Mouse (Mus musculus): ENCODE results near the gene Camsap2. TPM values are rescaled to one million over a fixed set of nuclear protein-coding genes. Genes with fewer than 3 reads are reported as not detected.

Gene Camsap2
- total RNA-seq (2021): 10 to 100 TPM; 32.5 to 33.9 TPM

- DNase-seq: peak; percentile 95 to 96
- intact Hi-C loops (cut with DNase I): loop anchor here (1.0 kb wide), 1 partner anchor 70 kb away; the partner anchor contains the start of gene Ddx59
These were observed at the start of gene Camsap2 for GRCm38 (mm10) chr1:136345454-136346372. Gene Camsap2, minus strand, starts transcription at chr1:136346104.

- DNase-seq: no peak
- intact Hi-C loops (cut with DNase I): no loop called here
These were observed 49.2 kb upstream of the Camsap2 start for GRCm38 (mm10) chr1:136395073-136395472.

GRCm38 (mm10) chr1:136394506-136394905 is 48.6 kb upstream of the Camsap2 start:
- intact Hi-C loops (cut with DNase I): no loop called here
- peak; percentile 63 to 73 for DNase-seq

- intact Hi-C loops (cut with DNase I): no loop called here
- no peak for DNase-seq
These were observed 41.0 kb upstream of the Camsap2 start for GRCm38 (mm10) chr1:136386914-136387313.

- peak; percentile 54 to 61 for DNase-seq
These were observed 35.7 kb upstream of the Camsap2 start for GRCm38 (mm10) chr1:136381583-136381982.

GRCm38 (mm10) chr1:136381169-136381568 is 35.3 kb upstream of the Camsap2 start:
- intact Hi-C loops (cut with DNase I): no loop called here
- peak; percentile 31 to 34 for DNase-seq

More at GRCm38 (mm10) chr1:136381583-136381982, 35.7 kb upstream of the Camsap2 start:
- intact Hi-C loops (cut with DNase I): no loop called here

- intact Hi-C loops (cut with DNase I): no loop called here
- no peak for DNase-seq
These were observed 34.7 kb upstream of the Camsap2 start for GRCm38 (mm10) chr1:136380606-136381005.

GRCm38 (mm10) chr1:136380161-136380560 is 34.3 kb upstream of the Camsap2 start:
- no peak for DNase-seq
- intact Hi-C loops (cut with DNase I): no loop called here

- intact Hi-C loops (cut with DNase I): no loop called here
- DNase-seq: no peak
These were observed 33.4 kb upstream of the Camsap2 start for GRCm38 (mm10) chr1:136379261-136379660.

- DNase-seq: no peak
- intact Hi-C loops (cut with DNase I): no loop called here
These were observed 20.1 kb upstream of the Camsap2 start for GRCm38 (mm10) chr1:136365986-136366385.

GRCm38 (mm10) chr1:136364711-136365110 is 18.8 kb upstream of the Camsap2 start:
- intact Hi-C loops (cut with DNase I): no loop called here
- peak; percentile 71 to 80 for DNase-seq

GRCm38 (mm10) chr1:136363035-136363434 is 17.1 kb upstream of the Camsap2 start:
- intact Hi-C loops (cut with DNase I): no loop called here
- DNase-seq: no peak

- no peak for DNase-seq
- intact Hi-C loops (cut with DNase I): no loop called here
These were observed 16.7 kb upstream of the Camsap2 start for GRCm38 (mm10) chr1:136362567-136362966.

- DNase-seq: no peak
- intact Hi-C loops (cut with DNase I): no loop called here
These were observed 15.5 kb upstream of the Camsap2 start for GRCm38 (mm10) chr1:136361373-136361772.

GRCm38 (mm10) chr1:136360909-136361308 is 15.0 kb upstream of the Camsap2 start:
- intact Hi-C loops (cut with DNase I): no loop called here

GRCm38 (mm10) chr1:136358841-136359360 is 13.0 kb upstream of the Camsap2 start:
- DNase-seq: no peak
- intact Hi-C loops (cut with DNase I): no loop called here

More at GRCm38 (mm10) chr1:136360909-136361308, 15.0 kb upstream of the Camsap2 start:
- DNase-seq: no peak

- intact Hi-C loops (cut with DNase I): no loop called here
- no peak for DNase-seq
These were observed 9.7 kb upstream of the Camsap2 start for GRCm38 (mm10) chr1:136355651-136356050.

- no peak for DNase-seq
- intact Hi-C loops (cut with DNase I): no loop called here
These were observed 4.8 kb upstream of the Camsap2 start for GRCm38 (mm10) chr1:136350699-136351200.

GRCm38 (mm10) chr1:136348137-136348536 is 2.2 kb upstream of the Camsap2 start:
- intact Hi-C loops (cut with DNase I): no loop called here
- DNase-seq: no peak

GRCm38 (mm10) chr1:136347140-136347539 is 1.2 kb upstream of the Camsap2 start:
- no peak for DNase-seq
- intact Hi-C loops (cut with DNase I): no loop called here

- intact Hi-C loops (cut with DNase I): loop anchor here (1.0 kb wide), 1 partner anchor 69 kb away; the partner anchor contains the start of gene Ddx59
- DNase-seq: peak in 1 of 2 experiments; percentile 19
These were observed 600 bp upstream of the Camsap2 start for GRCm38 (mm10) chr1:136346373-136347035.
